Mouse (Mus musculus) spleen, postnatal 36 days (tissue): ENCODE measurements around the gene BB287469.
A peak's percentile ranks its signal among the peaks of the same experiment; 100 is the strongest.
"Not testable (repeated sequence)": the region's sequence is repeated elsewhere in the genome, so short reads cannot be mapped to it uniquely, and the experiment has no call there.

ENCODE experiments used
- DNase-seq, 2 experiments: peaks; one replicate each; pipeline ENCODE4 v3.0.0; 2022; ENCODE audit warnings: low spot score in 2 of 2, mixed read lengths in 1 of 2

Gene BB287469

DNA sequence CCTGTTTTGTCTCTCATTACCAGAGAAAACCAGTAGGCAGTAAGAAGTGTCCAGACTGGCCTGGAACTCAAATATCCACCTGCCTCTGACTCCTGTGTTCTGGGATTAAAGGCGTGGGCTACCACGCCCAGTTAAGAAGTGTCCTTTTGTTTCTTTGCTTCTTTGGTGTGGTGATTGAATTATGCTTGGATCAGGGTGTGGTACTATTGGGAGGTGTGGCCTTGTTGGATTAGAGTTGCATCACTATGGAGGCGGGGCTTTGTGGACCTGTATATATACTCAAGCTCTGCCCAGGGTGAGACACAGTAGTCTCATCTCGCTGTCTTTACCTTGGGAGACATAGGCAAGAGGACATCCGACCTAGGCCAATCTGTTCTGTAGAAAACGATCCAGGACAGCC lies at the start of gene BB287469:
TSS of gene BB287469 (plus strand) at position 301 of the 400 bp plus-strand sequence.
- DNase-seq = not testable (repeated sequence)

DNA sequence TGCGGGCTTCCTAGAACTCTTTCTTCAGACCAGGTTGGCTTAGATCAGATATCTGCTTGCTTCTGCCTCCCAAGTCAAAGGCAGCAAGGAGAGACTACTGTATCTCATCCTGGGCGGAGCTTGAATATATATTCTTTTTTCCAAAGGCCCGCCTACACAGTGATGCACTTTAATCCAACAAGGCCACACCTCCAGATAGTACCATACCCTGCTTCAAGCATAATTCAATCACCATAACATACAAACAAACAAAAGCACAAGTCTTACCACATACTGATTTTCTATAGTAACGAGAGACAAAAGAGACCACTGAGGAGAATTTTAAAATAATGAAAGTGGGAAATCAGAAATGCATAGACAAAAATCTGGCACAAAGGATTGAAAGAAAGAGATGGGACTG lies 40.7 kb upstream of the BB287469 start, which contains the start of gene Gm21319:
TSS of gene Gm21319 (minus strand) at position 101 of the 400 bp plus-strand sequence.
- DNase-seq = not testable (repeated sequence)

DNA sequence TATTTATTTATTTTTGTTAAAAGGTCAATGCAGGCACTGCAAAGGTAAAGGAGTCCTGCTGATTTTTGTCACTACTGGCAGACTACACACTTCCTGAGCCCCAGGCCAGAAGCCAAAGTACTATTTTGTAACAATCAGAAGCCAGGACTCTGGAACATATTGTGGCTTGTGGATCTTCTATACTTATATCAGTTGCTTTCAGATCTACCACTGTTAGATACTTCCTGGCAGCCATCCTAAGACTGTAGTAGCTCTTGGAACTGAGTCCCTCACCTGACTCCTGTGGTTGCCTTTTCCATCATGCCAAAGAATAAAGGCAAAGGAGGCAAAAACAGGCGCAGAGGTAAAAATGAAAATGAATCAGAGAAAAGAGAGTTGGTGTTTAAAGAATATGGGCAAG lies 21.2 kb upstream of the BB287469 start, which contains the start of gene Gm21936:
TSS of gene Gm21936 (plus strand) at position 301 of the 400 bp plus-strand sequence.
- DNase-seq = not testable (repeated sequence)

DNA sequence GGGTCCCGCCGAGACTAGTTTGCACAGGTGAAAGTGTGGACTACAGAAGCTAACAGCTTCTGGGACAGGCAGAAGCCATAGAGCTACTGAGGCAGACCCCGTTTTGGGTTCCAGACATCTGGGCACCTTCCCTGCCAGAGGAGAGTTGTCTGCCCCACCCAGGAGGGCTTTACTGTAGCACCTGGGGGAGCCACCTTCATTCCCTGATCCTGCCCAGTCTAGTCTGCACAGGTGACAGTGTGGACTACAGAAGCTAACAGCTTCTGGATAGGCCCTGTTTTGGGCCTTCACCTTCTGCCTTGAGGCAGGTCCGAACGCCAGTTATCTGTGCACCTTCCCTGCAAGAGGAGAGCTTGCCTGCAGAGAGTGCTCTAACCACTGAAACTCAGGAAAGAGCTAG lies 18.4 kb upstream of the BB287469 start:
- not testable (repeated sequence) for DNase-seq

DNA sequence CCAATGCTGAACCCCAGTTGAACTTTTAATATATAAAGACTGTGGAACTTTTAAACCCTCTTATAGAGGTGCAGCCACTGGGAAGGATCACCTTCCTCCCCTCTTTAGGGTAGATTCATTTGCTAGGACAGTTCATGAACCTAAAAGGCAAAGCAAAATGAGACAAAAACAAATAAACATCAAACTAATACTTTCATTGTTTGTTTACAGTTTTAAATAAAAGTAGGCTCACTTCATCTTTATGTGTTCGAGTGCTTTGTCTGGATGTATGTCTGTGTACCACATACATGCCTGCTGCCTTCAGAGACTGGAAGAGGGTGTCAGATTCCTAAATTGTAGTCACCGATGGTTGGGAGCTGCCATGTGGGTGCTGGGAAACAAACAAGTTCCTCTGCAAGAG lies 25.9 kb downstream of the BB287469 start, which contains the start of gene Gm2001:
TSS of gene Gm2001 (minus strand) at position 101 of the 400 bp plus-strand sequence.
- DNase-seq = not testable (repeated sequence)

DNA sequence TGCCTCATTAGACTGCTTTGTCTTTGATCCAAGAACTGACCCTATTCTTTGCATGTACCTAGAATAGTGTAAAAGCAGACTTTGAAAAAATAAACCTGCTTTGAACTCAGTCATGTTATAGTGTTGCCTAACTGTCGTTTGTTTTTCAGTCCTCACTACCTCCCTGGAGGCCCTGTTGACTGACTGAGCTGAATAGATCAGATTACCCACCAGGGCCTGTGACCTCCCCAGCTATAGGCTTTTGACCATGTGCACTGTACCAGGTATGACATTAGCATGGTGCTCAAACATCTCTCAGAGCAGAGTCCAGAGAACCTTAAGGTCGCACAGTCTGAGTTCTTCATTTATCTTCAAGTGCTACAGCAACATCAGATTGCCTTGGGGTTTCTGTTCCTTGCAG lies 34.3 kb downstream of the BB287469 start:
- not testable (repeated sequence) for DNase-seq

DNA sequence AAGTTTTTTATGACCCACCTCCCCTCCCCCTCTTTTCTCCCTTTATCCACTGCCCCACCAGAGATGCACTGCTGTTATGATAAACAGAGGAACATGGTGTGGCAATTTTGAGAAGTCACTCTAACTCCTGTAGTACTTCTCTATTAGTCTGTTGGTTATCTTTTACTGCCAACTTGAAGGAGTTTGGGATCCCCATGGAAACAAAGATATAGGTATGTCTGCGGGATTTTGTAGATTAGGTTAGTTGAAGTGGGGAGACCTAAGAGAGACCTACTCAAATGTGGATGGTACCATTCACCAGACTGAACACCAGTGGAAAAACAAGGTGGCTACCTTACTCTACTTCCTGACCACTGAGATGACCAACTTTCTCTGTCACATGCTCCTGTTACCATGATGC lies 39.7 kb downstream of the BB287469 start:
- not testable (repeated sequence) for DNase-seq

DNA sequence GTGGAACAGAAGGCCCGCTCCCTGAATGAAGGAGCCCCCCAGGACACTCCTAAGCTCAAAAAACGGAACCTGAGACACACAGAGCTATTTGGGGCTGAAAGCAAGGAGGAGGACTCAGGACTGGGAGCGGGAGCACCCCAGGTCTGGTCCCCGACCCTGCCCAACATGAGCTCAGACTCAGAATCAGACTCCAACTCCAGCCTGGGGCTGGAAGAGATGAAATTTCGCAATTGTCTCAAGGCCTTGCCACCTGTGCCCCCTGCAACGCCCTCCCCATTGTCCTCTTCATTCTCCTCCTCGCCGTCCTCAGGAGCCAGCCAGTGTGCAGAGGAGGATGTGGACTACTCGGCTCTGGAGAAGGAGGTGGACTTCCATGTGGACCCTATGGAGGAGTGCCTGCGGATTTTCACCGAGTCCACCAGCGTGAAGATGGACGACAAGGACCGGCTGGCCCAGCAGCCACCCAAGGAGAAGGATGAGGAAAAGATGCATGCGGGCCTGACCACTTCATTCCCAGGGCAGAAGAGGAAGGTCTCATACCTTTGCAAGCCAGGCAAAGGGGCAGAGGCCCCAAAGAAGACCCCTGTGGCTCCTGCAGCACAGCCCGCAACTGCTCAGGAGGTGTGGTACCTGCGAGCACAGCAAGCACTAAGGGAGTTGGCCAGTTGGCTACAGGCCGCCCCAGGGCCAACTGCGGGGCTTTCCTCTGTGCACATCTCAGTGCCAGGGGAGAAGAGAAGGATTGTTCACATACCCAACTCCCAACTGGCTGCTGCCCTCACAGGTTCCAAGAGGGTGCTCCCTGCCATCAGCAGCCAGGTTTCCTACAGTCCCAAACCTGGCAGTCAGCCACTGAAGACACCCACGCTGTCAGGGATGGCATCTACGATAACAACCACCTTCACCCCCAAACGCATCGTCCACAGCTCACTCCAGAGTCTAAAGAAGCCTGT lies 45.6 kb downstream of the BB287469 start:
- peak in 1 of 2 experiments; percentile 7 for DNase-seq

DNA sequence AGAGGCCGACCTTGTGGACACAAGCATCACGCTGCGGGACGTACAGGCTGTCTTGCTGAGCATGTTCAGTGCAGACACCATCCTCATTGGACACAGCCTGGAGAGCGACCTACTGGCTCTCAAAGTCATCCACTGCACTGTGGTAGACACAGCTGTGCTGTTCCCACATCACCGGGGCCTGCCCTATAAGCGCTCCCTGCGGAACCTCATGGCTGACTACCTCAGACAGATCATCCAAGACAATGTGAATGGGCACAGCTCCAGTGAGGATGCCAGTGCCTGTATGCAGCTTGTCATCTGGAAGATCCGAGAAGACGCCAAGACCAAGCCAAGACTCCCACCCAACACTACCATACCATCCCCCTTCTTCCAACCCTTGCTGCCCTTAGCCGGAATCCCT lies 47.3 kb downstream of the BB287469 start:
- not testable (repeated sequence) for DNase-seq

DNA sequence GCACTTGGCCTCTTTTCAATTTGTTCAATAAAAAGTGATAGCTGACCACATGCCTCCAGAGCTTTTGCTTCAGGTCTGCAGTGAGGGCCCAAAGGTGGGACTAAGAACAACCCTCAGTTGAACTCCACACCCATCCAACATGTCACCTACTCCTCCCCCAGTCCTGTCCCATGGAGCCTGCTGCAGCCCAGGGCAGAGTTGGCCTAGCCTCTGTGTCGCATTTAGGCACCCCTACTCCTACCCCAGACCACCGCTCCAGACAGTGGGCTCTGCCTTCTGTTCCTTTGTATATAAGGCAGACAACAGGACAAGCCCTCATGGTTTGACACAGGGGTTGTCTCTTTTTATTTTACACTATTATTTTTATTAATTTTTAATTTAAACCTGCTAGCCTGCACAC lies 47.7 kb downstream of the BB287469 start:
- DNase-seq = not testable (repeated sequence)
